19 mouse cellular contexts compared by ENCODE assay signal in genomic region chr10:110940740-110941398, GRCm38 (mm10). TPM values are rescaled to one million over a fixed set of nuclear protein-coding genes. Genes with fewer than 3 reads are reported as not detected.
DNase-seq lines count a peak whose midpoint lies in the region; ATAC-seq and TF ChIP-seq lines count a peak whose summit lies in the region.
"Had no signal": no experiment of that assay in that cellular context is flagged by ENCODE, and none has a peak within 500 bp of the region (broad histone marks: within the 10 kb centered on the region; RNA-seq: fewer than 3 reads in every experiment).

No protein-coding gene starts in this region.

- H3K27ac ChIP-seq in heart, adult 2 months, result no peak overlapping the region
- H3K27ac ChIP-seq in kidney, postnatal 0 days, result no peak overlapping the region
- H3K27ac ChIP-seq: heart, embryonic 13.5 days; hindbrain, embryonic 15.5 days; limb, embryonic 15.5 days; midbrain, embryonic 10.5 days; neural tube, embryonic 15.5 days had no signal

- H3K9ac ChIP-seq in heart, adult 2 months (ENCODE audit: low read depth, low read length), result no peak overlapping the region
- H3K9ac ChIP-seq in kidney, postnatal 0 days (ENCODE audit: low read depth, low read length), result no peak overlapping the region
- H3K9ac ChIP-seq: forebrain, postnatal 0 days; heart, embryonic 13.5 days; hindbrain, embryonic 15.5 days; limb, embryonic 15.5 days; neural tube, embryonic 15.5 days had no signal

- no peak for TF ChIP-seq EP300 in heart, adult 2 months (IDR thresholded peaks at IDR 0.05; ENCODE audit: insufficient read depth, low read depth, low read length)

- intact Hi-C loops in heart, adult 2 months (cut with DNase I), result no loop called here

- no peaks in the 10 kb centered on the region for H3K79me2 ChIP-seq in heart, adult 2 months (replicated peaks; ENCODE audit: control insufficient read depth, insufficient read depth, low read length)

- 74% methylated on average over 13 of the region's 13 CpGs for WGBS in heart, adult 2 months
- 85% methylated on average over 13 of the region's 13 CpGs for WGBS in kidney, postnatal 0 days

- H3K4me2 ChIP-seq in kidney, postnatal 0 days (ENCODE audit: low read length), result no peak overlapping the region
- H3K4me2 ChIP-seq: heart, embryonic 13.5 days; hindbrain, embryonic 15.5 days; limb, embryonic 15.5 days; neural tube, embryonic 15.5 days had no signal

- H3K27me3 ChIP-seq in heart, adult 2 months (ENCODE audit: control insufficient read depth, insufficient read depth, low read length), result no peaks in the 10 kb centered on the region
- H3K27me3 ChIP-seq in kidney, postnatal 0 days (ENCODE audit: insufficient read depth, low read length), result no peaks in the 10 kb centered on the region
- no peaks in the 10 kb centered on the region for H3K27me3 ChIP-seq in E14TG2a.4 (ENCODE audit: insufficient read depth, low read length)
- H3K27me3 ChIP-seq: heart, embryonic 13.5 days; hindbrain, embryonic 15.5 days; limb, embryonic 15.5 days; neural tube, embryonic 15.5 days; Patski had no signal

- H3K36me3 ChIP-seq in heart, adult 2 months (ENCODE audit: control insufficient read depth, insufficient read depth, low read length), result peaks cover 3% of the 10 kb centered on the region; the same call in 1 of the 2 replicates
- H3K36me3 ChIP-seq in kidney, postnatal 0 days (ENCODE audit: insufficient read depth, low read length), result peaks cover 28% of the 10 kb centered on the region
- H3K36me3 ChIP-seq in E14TG2a.4 (ENCODE audit: insufficient read depth, low read length), result peaks cover 92% of the 10 kb centered on the region

- no peak for TF ChIP-seq POLR2A in heart, adult 2 months (IDR thresholded peaks at IDR 0.05; ENCODE audit: insufficient read depth, low read depth, low read length)

- no peaks in the 10 kb centered on the region for H3K9me3 ChIP-seq in kidney, postnatal 0 days (replicated peaks; ENCODE audit: low read length)
- no peaks in the 10 kb centered on the region for H3K9me3 ChIP-seq in E14TG2a.4 (ENCODE audit: low read length)
- H3K9me3 ChIP-seq: heart, embryonic 13.5 days; hindbrain, embryonic 15.5 days; limb, embryonic 15.5 days; midbrain, embryonic 10.5 days; neural tube, embryonic 15.5 days had no signal

- H3K4me3 ChIP-seq in heart, adult 2 months, result no peak overlapping the region
- H3K4me3 ChIP-seq in kidney, postnatal 0 days (replicated peaks; ENCODE audit: low read depth, low read length), result no peak overlapping the region
- 0 out of 2 replicates have a peak overlapping the region, but pooled peaks have one; percentile 35 for H3K4me3 ChIP-seq in E14TG2a.4 (replicated peaks; ENCODE audit: low read length)
- H3K4me3 ChIP-seq: heart, embryonic 13.5 days; hindbrain, embryonic 15.5 days; limb, embryonic 15.5 days; midbrain, embryonic 10.5 days; neural tube, embryonic 15.5 days had no signal

- H3K4me1 ChIP-seq in heart, adult 2 months (ENCODE audit: control insufficient read depth, insufficient read depth, low read length), result no peaks in the 10 kb centered on the region; the same call in 1 of the 2 replicates
- H3K4me1 ChIP-seq in kidney, postnatal 0 days (replicated peaks; ENCODE audit: insufficient read depth, low read length), result no peaks in the 10 kb centered on the region
- H3K4me1 ChIP-seq in E14TG2a.4 (replicated peaks; ENCODE audit: low read depth, low read length), result peaks cover 50% of the 10 kb centered on the region
- H3K4me1 ChIP-seq: hindbrain, embryonic 15.5 days; midbrain, embryonic 10.5 days had no signal

- peak; percentile 44 for DNase-seq in adrenal gland, adult 2 months
- DNase-seq in adrenal gland, postnatal 25 days, result no peak
- DNase-seq in heart, adult 2 months, result no peak
- DNase-seq in heart, adult 9 months (ENCODE audit: low spot score in 2 of 2), result no peak
- no peak for DNase-seq in kidney, postnatal 0 days (ENCODE audit: low spot score)
- no peak for DNase-seq in kidney, adult 8-10 months
- no peak for DNase-seq in frontal cortex, adult 2 months (ENCODE audit: extremely low spot score in 1 of 2, low spot score in 1 of 2)
- DNase-seq: cerebellum, adult 11 months; forebrain, postnatal 0 days; gastrocnemius, postnatal 10 days; layer of hippocampus, adult 9-11 months; thymus, adult 2 months had no signal

- TF ChIP-seq CTCF in heart, adult 2 months (IDR thresholded peaks at IDR 0.05), result peak; percentile 26
- TF ChIP-seq CTCF in kidney, postnatal 0 days (IDR thresholded peaks at IDR 0.05; ENCODE audit: low read depth), result peak; percentile 38; the same call in 1 of the 2 replicates
- TF ChIP-seq CTCF in E14TG2a.4 (conservative IDR thresholded peaks at IDR 0.05; ENCODE audit: low read length), result peak; percentile 14; the same call in 1 of the 2 replicates

- ATAC-seq in kidney, postnatal 0 days (replicated peaks; ENCODE audit: low FRiP score, low read depth), result peak; percentile 38; the same call in 1 of the 2 replicates
- ATAC-seq: forebrain, postnatal 0 days; Patski had no signal

RNA-seq across cellular contexts. Expression of gene Csrp2, which starts 21.3 kb away (rescaled TPM):
- total RNA-seq in adrenal gland, adult 2 months (2021), result 100 to 1,000 TPM; 135 to 193 TPM
- polyA plus RNA-seq in adrenal gland, adult 2 months (2012; rRNA removed), result 32.4 and 37.8 TPM in 2 replicates
- total RNA-seq in adrenal gland, postnatal 25 days (2021), result 219 and 236 TPM in 2 replicates
- 10 to 100 TPM; 37.0 to 41.6 TPM for total RNA-seq in heart, adult 2 months (2021)
- polyA plus RNA-seq in heart, adult 2 months (2012; rRNA removed), result 39.3 and 39.5 TPM in 2 replicates
- polyA plus RNA-seq in kidney, postnatal 0 days (2015; fragmentation: Nextera tagmentation; extraction: Ambion mirVana), result 206 and 218 TPM in 2 replicates
- polyA plus RNA-seq in frontal cortex, adult 2 months (2012; rRNA removed), result 15.9 and 18.0 TPM in 2 replicates
